In genomic region chr5:118120670-118121069, GRCm38 (mm10) we compare ENCODE assay signal across 18 mouse cellular contexts. TPM values are rescaled to one million over a fixed set of nuclear protein-coding genes. Genes with fewer than 3 reads are reported as not detected.
DNase-seq lines count a peak whose midpoint lies in the region; ATAC-seq and TF ChIP-seq lines count a peak whose summit lies in the region.
"Had no signal": no experiment of that assay in that cellular context is flagged by ENCODE, and none has a peak within 500 bp of the region (broad histone marks: within the 10 kb centered on the region; RNA-seq: fewer than 3 reads in every experiment).

No protein-coding gene starts in this region.

- H3K9ac ChIP-seq in kidney, embryonic 14.5 days (ENCODE audit: low read depth, low read length) = no peak overlapping the region
- no peak overlapping the region for H3K9ac ChIP-seq in midbrain, embryonic 14.5 days (replicated peaks; ENCODE audit: low read length)
- H3K9ac ChIP-seq: heart, embryonic 15.5 days had no signal

- H3K9me3 ChIP-seq in kidney, embryonic 14.5 days (ENCODE audit: control insufficient read depth, low read length) = no peaks in the 10 kb centered on the region
- H3K9me3 ChIP-seq in midbrain, embryonic 10.5 days (replicated peaks) = no peaks in the 10 kb centered on the region
- H3K9me3 ChIP-seq in midbrain, embryonic 14.5 days (ENCODE audit: control insufficient read depth, low read length) = no peaks in the 10 kb centered on the region
- H3K9me3 ChIP-seq: heart, embryonic 15.5 days had no signal

- no peak overlapping the region for H3K4me3 ChIP-seq in gastrocnemius, adult 2 months
- H3K4me3 ChIP-seq in kidney, embryonic 14.5 days (ENCODE audit: low read length) = no peak overlapping the region
- H3K4me3 ChIP-seq in midbrain, embryonic 10.5 days = no peak overlapping the region
- no peak overlapping the region for H3K4me3 ChIP-seq in midbrain, embryonic 14.5 days (replicated peaks; ENCODE audit: low read depth, low read length)
- H3K4me3 ChIP-seq: heart, embryonic 15.5 days; myocyte had no signal

- H3K4me1 ChIP-seq in kidney, embryonic 14.5 days (ENCODE audit: control insufficient read depth, insufficient read depth, low read length) = 0 out of 2 replicates have a peak, but pooled peaks cover 6% of the 10 kb centered on the region
- H3K4me1 ChIP-seq in midbrain, embryonic 10.5 days = peaks cover 28% of the 10 kb centered on the region
- H3K4me1 ChIP-seq in midbrain, embryonic 14.5 days (ENCODE audit: control insufficient read depth, insufficient read depth, low read length) = peaks cover 7% of the 10 kb centered on the region; the same call in 1 of the 2 replicates

- H3K4me2 ChIP-seq in kidney, embryonic 14.5 days (replicated peaks; ENCODE audit: low read depth, low read length) = no peak overlapping the region
- H3K4me2 ChIP-seq in midbrain, embryonic 14.5 days (ENCODE audit: low read length) = no peak overlapping the region
- H3K4me2 ChIP-seq: heart, embryonic 15.5 days had no signal

- H3K36me3 ChIP-seq in kidney, embryonic 14.5 days (ENCODE audit: control insufficient read depth, insufficient read depth, low read length) = peaks cover 32% of the 10 kb centered on the region
- peaks cover 49% of the 10 kb centered on the region for H3K36me3 ChIP-seq in midbrain, embryonic 10.5 days
- H3K36me3 ChIP-seq in midbrain, embryonic 14.5 days (ENCODE audit: control insufficient read depth, insufficient read depth, low read length) = peaks cover 13% of the 10 kb centered on the region; the same call in 1 of the 2 replicates
- H3K36me3 ChIP-seq: heart, embryonic 15.5 days had no signal

- intact Hi-C loops in gastrocnemius, adult 2 months (cut with DNase I) = no loop called here

- TF ChIP-seq CTCF in gastrocnemius, adult 2 months (IDR thresholded peaks at IDR 0.05) = no peak

- 0 out of 2 replicates have a peak, but pooled peaks have one; percentile 16 for ATAC-seq in kidney, embryonic 14.5 days (ENCODE audit: low FRiP score, low TSS enrichment)
- no peak for ATAC-seq in midbrain, embryonic 14.5 days (ENCODE audit: low FRiP score, low TSS enrichment)

- H3K27ac ChIP-seq in gastrocnemius, adult 2 months = peak overlapping the region; percentile 80
- H3K27ac ChIP-seq in kidney, embryonic 14.5 days (ENCODE audit: low read depth, low read length) = 0 out of 2 replicates have a peak overlapping the region, but pooled peaks have one; percentile 24
- H3K27ac ChIP-seq in midbrain, embryonic 10.5 days (replicated peaks) = 0 out of 2 replicates have a peak overlapping the region, but pooled peaks have one; percentile 3
- no peak overlapping the region for H3K27ac ChIP-seq in midbrain, embryonic 14.5 days (replicated peaks; ENCODE audit: low read depth, low read length)
- H3K27ac ChIP-seq: heart, embryonic 15.5 days; kidney, postnatal 0 days had no signal

- no peaks in the 10 kb centered on the region for H3K27me3 ChIP-seq in kidney, embryonic 14.5 days (ENCODE audit: control insufficient read depth, insufficient read depth, low read length)
- no peaks in the 10 kb centered on the region for H3K27me3 ChIP-seq in midbrain, embryonic 10.5 days (ENCODE audit: low read depth, poor library complexity, severe bottlenecking)
- H3K27me3 ChIP-seq in midbrain, embryonic 14.5 days (ENCODE audit: control insufficient read depth, insufficient read depth, low read length) = no peaks in the 10 kb centered on the region
- H3K27me3 ChIP-seq: heart, embryonic 15.5 days had no signal

- 44% methylated on average over 2 of the region's 2 CpGs for WGBS in kidney, embryonic 14.5 days
- WGBS in midbrain, embryonic 10.5 days = 38% methylated on average over 2 of the region's 2 CpGs
- WGBS in midbrain, embryonic 14.5 days = 34% methylated on average over 2 of the region's 2 CpGs

- DNase-seq in gastrocnemius, adult 2 months = peak; percentile 56
- DNase-seq in gastrocnemius, postnatal 10 days = no peak
- no peak for DNase-seq in kidney, adult 11 months
- no peak for DNase-seq in midbrain, embryonic 10.5 days (ENCODE audit: low spot score)
- DNase-seq in midbrain, embryonic 14.5 days = no peak
- DNase-seq in right cerebral cortex, postnatal 36 days (ENCODE audit: low spot score in 2 of 2) = no peak
- DNase-seq: adrenal gland, postnatal 25 days; cerebellum, adult 2 months; left cerebral cortex, postnatal 4 days; lung, adult 18-20 months; thymus, adult 2 months had no signal

RNA-seq across cellular contexts. Expression of gene Fbxw8, which starts 34.6 kb away (rescaled TPM):
- 10 to 100 TPM; 20.8 to 24.2 TPM for total RNA-seq in gastrocnemius, adult 2 months (2021)
- 10 to 100 TPM; 32.8 to 33.5 TPM for total RNA-seq in gastrocnemius, postnatal 10 days (2021)
- 22.8 and 28.6 TPM in 2 replicates for polyA plus RNA-seq in kidney, embryonic 14.5 days (2014; fragmentation: Nextera tagmentation; extraction: Ambion mirVana)
- polyA plus RNA-seq in midbrain, embryonic 10.5 days (2016; fragmentation: Nextera tagmentation; extraction: Ambion mirVana) = 31.7 and 32.2 TPM in 2 replicates
- 21.4 and 21.6 TPM in 2 replicates for polyA plus RNA-seq in midbrain, embryonic 14.5 days (2014; fragmentation: Nextera tagmentation; extraction: Ambion mirVana)

RNA-seq across cellular contexts. Expression of gene Hrk, which starts 43.8 kb away (rescaled TPM):
- under 1 TPM; 0.08 to 0.15 TPM for total RNA-seq in gastrocnemius, adult 2 months (2021)
- total RNA-seq in gastrocnemius, postnatal 10 days (2021) = under 1 TPM in 1 of 2 experiments, not detected in 1; 0.12 TPM
- 0.03 and 0.04 TPM in 2 replicates for polyA plus RNA-seq in kidney, embryonic 14.5 days (2014; fragmentation: Nextera tagmentation; extraction: Ambion mirVana)
- 0.06 and 0.10 TPM in 2 replicates for polyA plus RNA-seq in midbrain, embryonic 10.5 days (2016; fragmentation: Nextera tagmentation; extraction: Ambion mirVana)
- 1.4 and 2.9 TPM in 2 replicates for polyA plus RNA-seq in midbrain, embryonic 14.5 days (2014; fragmentation: Nextera tagmentation; extraction: Ambion mirVana)
- total RNA-seq: hematopoietic stem cell, adult 5-6 weeks; megakaryocyte-erythroid progenitor cell, adult 5-6 weeks had no signal
- polyA plus RNA-seq: C2C12 had no signal
